Mouse (Mus musculus) forebrain, embryonic 10.5 days (tissue): ENCODE measurements around the gene Mcoln2. TPM values are rescaled to one million over a fixed set of nuclear protein-coding genes. Genes with fewer than 3 reads are reported as not detected.
A peak's percentile ranks its signal among the peaks of the same experiment; 100 is the strongest.

Source experiments
- DNase-seq: peaks from one replicate; pipeline ENCODE4 v3.0.0-alpha.2; 2017; ENCODE audit warnings: low spot score; ENCODE audit errors: extremely low spot score
- H3K27ac ChIP-seq: fragments of 300-500 bp; sonication (generic); 2 replicates; pipeline ENCODE4 v1.5.1; 2016; ENCODE audit warnings: mild to moderate bottlenecking
- H3K27me3 ChIP-seq: fragments of 300-500 bp; sonication (generic); 2 replicates; pipeline ENCODE4 v1.6.1; 2016; ENCODE audit warnings: mild to moderate bottlenecking; ENCODE audit not compliant: poor library complexity, severe bottlenecking
- H3K36me3 ChIP-seq: fragments of 300-500 bp; sonication (generic); replicated peaks from 2 replicates; pipeline ENCODE4 v1.6.1; 2016; ENCODE audit warnings: mild to moderate bottlenecking, moderate library complexity
- H3K4me1 ChIP-seq: fragments of 300-500 bp; sonication (generic); 2 replicates; pipeline ENCODE4 v1.6.1; 2016
- H3K4me3 ChIP-seq: fragments of 300-500 bp; sonication (generic); 2 replicates; pipeline ENCODE4 v1.5.1; 2016; ENCODE audit warnings: mild to moderate bottlenecking, moderate library complexity
- H3K9me3 ChIP-seq: fragments of 300-500 bp; sonication (generic); 2 replicates; pipeline ENCODE4 v1.6.1; 2016; ENCODE audit warnings: mild to moderate bottlenecking, moderate library complexity
- whole genome bisulfite sequencing: fragments of 180-500 bp; shearing (Covaris S2); methylation state at CpG from one replicate; pipeline ENCODE4 v1.1.7; 2016; 5-methylcytosine and 5-hydroxymethylcytosine counted together
- polyA plus RNA-seq: library from polyadenylated mRNA; unstranded; fragments of >200 nt; fragmentation: Nextera tagmentation; extraction: Ambion mirVana; gene quantifications from 2 replicates; pipeline ENCODE4 v1.2.1, GENCODE M21; 2016

The Mcoln2 gene
- polyA plus RNA-seq, 1 experiment from 2014 or later, result 0.25 TPM

DNA sequence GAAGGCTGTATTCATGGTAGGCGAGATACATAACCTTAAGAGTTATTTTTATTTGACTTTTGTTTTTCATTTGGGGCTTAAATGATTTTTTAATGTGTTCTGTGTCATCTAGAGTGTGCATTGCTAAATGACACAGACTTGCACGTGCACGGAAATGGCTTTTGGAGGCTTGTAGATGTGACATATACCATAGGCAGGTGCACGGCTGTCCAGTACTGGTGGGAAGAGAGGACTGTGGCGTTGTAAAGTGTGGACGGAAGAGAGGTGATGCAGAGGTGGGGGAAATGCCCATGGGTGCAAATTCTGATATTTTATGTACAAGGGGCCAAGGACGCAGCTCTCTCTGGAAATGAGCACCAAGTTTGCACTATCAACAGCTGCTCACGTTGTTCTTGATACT is 2.1 kb downstream of the Mcoln2 start:
- H3K27me3 ChIP-seq, result peaks cover 61% of the 10 kb centered on the region
- no peak overlapping the region for H3K4me3 ChIP-seq
- DNase-seq, result no peak
- H3K9me3 ChIP-seq, result no peaks in the 10 kb centered on the region
- H3K4me1 ChIP-seq, result peaks cover 28% of the 10 kb centered on the region
- 92% methylated on average over 8 of the region's 8 CpGs for WGBS
- H3K27ac ChIP-seq, result no peak overlapping the region
- no peaks in the 10 kb centered on the region for H3K36me3 ChIP-seq

DNA sequence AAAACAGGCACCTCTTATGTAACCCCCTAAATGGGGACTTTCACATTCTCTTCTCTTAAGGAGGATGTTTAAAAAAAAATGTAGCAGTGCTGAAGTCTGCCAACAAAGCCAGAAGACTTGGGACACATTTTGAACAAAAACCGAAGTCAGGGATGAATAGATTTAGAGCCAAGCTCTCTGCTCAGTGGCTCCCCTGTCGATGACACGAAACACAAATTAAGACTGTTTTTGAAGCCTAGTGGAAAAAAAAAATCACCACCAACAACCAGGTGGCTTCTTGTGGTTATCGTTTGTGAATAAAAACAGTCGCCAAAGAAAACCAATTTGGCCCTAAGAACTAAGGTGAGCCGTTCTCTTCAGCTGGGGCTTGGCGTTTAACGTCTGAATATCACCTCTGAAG is 2.7 kb downstream of the Mcoln2 start:
- Histone ChIP-seq H3K4me3 (no peak overlapping the region), H3K27ac (no peak overlapping the region), H3K9me3 (no peaks in the 10 kb centered on the region), H3K36me3 (no peaks in the 10 kb centered on the region), H3K27me3 (peaks cover 60% of the 10 kb centered on the region), H3K4me1 (peaks cover 28% of the 10 kb centered on the region)
- DNase-seq, result no peak
- 90% methylated on average over 8 of the region's 8 CpGs for WGBS

- no peak for DNase-seq
- no peaks in the 10 kb centered on the region for H3K36me3 ChIP-seq
- H3K9me3 ChIP-seq, result no peaks in the 10 kb centered on the region
- H3K27me3 ChIP-seq, result peaks cover 58% of the 10 kb centered on the region
- H3K27ac ChIP-seq, result no peak overlapping the region
- peaks cover 28% of the 10 kb centered on the region for H3K4me1 ChIP-seq
- WGBS, result 84% methylated on average over 2 of the region's 2 CpGs
- no peak overlapping the region for H3K4me3 ChIP-seq
Measured at GRCm38 (mm10) chr3:146152913-146153312, 3.3 kb downstream of the Mcoln2 start.

DNA sequence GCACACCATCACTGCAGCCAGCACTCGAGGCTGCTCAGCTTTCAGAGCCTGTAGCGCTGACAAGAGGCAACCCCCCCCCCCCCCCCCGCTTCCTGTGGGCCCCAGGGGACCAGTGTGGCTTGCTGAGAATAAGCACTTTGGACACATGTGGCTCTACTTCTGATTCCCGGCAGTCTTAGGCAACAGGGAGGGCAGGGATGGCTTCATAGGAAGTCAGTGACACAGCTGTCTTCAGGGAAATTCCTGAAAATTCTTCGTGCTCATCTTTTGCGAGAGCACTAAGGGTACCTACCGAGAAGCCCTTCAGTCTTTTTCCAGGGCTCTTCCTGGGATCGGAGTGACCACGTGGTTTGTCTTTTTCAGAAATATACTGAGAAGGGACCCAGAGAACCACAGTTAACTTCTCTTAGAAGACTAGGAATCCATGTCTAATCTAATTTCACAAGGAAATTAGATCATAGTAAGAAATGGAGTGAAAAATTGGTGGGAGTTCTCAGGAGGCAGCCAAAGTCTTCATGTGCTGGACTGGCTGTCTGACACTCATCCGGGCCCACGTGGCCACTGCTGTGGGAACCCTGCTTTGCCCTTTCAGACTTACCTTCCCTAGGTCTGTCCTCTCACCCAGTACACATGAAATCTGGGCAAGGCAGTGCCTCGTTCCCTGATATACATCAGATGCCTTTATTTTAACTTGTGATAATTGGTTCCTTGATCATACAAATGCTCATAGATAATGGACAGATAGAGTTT is 4.4 kb downstream of the Mcoln2 start:
- Histone ChIP-seq H3K27me3 (peaks cover 50% of the 10 kb centered on the region), H3K9me3 (no peaks in the 10 kb centered on the region), H3K4me1 (peaks cover 28% of the 10 kb centered on the region), H3K36me3 (no peaks in the 10 kb centered on the region), H3K4me3 (no peak overlapping the region), H3K27ac (no peak overlapping the region)
- WGBS, result 46% methylated on average over 12 of the region's 12 CpGs
- DNase-seq, result peak; percentile 30

GRCm38 (mm10) chr3:146155628-146156576 is 6.3 kb downstream of the Mcoln2 start:
- no peak overlapping the region for H3K27ac ChIP-seq

DNA sequence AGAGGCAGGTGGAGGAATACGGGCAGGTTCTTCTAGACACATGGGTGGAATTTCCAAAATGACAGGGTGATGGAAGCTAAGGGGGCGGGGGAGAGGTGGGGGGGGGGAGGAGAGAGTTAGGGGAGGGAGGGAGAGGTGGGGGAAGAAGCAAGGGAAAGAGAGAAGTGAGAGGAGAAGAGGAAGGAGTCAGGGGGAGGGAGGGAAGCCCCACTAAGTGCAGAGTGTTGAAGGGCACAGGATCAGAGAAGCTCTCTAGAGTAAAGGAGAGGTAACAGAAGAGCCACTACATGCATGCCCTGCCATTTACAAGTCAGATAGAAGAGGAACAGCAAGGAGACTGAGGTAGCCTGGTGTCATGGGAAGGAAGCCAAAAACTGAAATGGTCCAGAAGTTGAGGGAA is 7.2 kb downstream of the Mcoln2 start:
- Histone ChIP-seq H3K36me3 (no peaks in the 10 kb centered on the region), H3K27ac (no peak overlapping the region), H3K4me3 (no peak overlapping the region), H3K4me1 (peaks cover 10% of the 10 kb centered on the region), H3K27me3 (peaks cover 22% of the 10 kb centered on the region), H3K9me3 (no peaks in the 10 kb centered on the region)
- WGBS, result 77% methylated on average over 2 of the region's 2 CpGs
- DNase-seq, result no peak

More at GRCm38 (mm10) chr3:146155628-146156576, 6.3 kb downstream of the Mcoln2 start:
- no peak for DNase-seq
- Histone ChIP-seq H3K27me3 (peaks cover 32% of the 10 kb centered on the region), H3K9me3 (no peaks in the 10 kb centered on the region), H3K36me3 (no peaks in the 10 kb centered on the region), H3K4me3 (no peak overlapping the region), H3K4me1 (peaks cover 10% of the 10 kb centered on the region)
- WGBS, result 83% methylated on average over 13 of the region's 13 CpGs

- Histone ChIP-seq H3K27me3 (peaks cover 10% of the 10 kb centered on the region), H3K4me3 (no peak overlapping the region), H3K4me1 (peaks cover 10% of the 10 kb centered on the region), H3K9me3 (no peaks in the 10 kb centered on the region), H3K36me3 (no peaks in the 10 kb centered on the region), H3K27ac (no peak overlapping the region)
- no peak for DNase-seq
- WGBS, result 75% methylated on average over 4 of the region's 4 CpGs
Measured at GRCm38 (mm10) chr3:146158039-146158438, 8.4 kb downstream of the Mcoln2 start.

- no peak for DNase-seq
Measured at GRCm38 (mm10) chr3:146159360-146159759, 9.7 kb downstream of the Mcoln2 start.

DNA sequence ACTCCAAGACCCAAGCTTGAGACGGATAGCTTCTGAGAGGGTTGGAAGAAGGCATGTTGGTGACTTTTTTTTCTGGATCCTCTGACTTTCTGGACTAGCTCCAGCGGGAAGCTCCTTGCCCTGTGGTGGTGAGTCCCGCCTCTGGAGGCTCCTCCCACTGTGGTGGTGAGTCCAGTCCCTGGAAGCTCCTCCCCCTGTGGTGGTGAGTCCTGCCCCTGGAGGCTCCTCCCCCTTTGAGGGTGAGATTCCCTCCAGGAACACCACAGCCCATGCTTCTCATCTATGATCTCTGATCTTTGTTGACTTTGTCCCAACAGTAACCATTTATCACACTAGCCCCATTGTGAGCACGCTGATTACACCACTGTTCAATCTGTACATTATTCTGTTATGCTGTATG is 12.6 kb downstream of the Mcoln2 start:
- H3K4me1 ChIP-seq, result peaks cover 6% of the 10 kb centered on the region; the same call in 1 of the 2 replicates
- H3K27me3 ChIP-seq, result 0 out of 2 replicates have a peak, but pooled peaks cover under 1% of the 10 kb centered on the region
- no peaks in the 10 kb centered on the region for H3K36me3 ChIP-seq
- H3K27ac ChIP-seq, result no peak overlapping the region
- WGBS, result 91% methylated on average over 4 of the region's 4 CpGs
- H3K4me3 ChIP-seq, result no peak overlapping the region
- no peak for DNase-seq
- H3K9me3 ChIP-seq, result no peaks in the 10 kb centered on the region

More at GRCm38 (mm10) chr3:146159360-146159759, 9.7 kb downstream of the Mcoln2 start:
- 91% methylated on average over 2 of the region's 2 CpGs for WGBS
- H3K9me3 ChIP-seq, result no peaks in the 10 kb centered on the region
- no peak overlapping the region for H3K4me3 ChIP-seq
- H3K36me3 ChIP-seq, result no peaks in the 10 kb centered on the region
- no peak overlapping the region for H3K27ac ChIP-seq
- peaks cover under 1% of the 10 kb centered on the region for H3K4me1 ChIP-seq
- 0 out of 2 replicates have a peak, but pooled peaks cover 9% of the 10 kb centered on the region for H3K27me3 ChIP-seq

- no peak overlapping the region for H3K27ac ChIP-seq
- H3K9me3 ChIP-seq, result 0 out of 2 replicates have a peak, but pooled peaks cover 4% of the 10 kb centered on the region
- no peak overlapping the region for H3K4me3 ChIP-seq
- H3K36me3 ChIP-seq, result no peaks in the 10 kb centered on the region
- 84% methylated on average over 4 of the region's 4 CpGs for WGBS
- H3K4me1 ChIP-seq, result peaks cover 6% of the 10 kb centered on the region; the same call in 1 of the 2 replicates
- no peaks in the 10 kb centered on the region for H3K27me3 ChIP-seq
- DNase-seq, result no peak
Measured at GRCm38 (mm10) chr3:146169356-146169755, 19.7 kb downstream of the Mcoln2 start.

GRCm38 (mm10) chr3:146173030-146173429 is 23.4 kb downstream of the Mcoln2 start:
- H3K36me3 ChIP-seq, result no peaks in the 10 kb centered on the region
- no peak overlapping the region for H3K27ac ChIP-seq
- no peaks in the 10 kb centered on the region for H3K27me3 ChIP-seq
- WGBS, result 85% methylated on average over 5 of the region's 5 CpGs
- 0 out of 2 replicates have a peak, but pooled peaks cover 4% of the 10 kb centered on the region for H3K9me3 ChIP-seq
- no peak overlapping the region for H3K4me3 ChIP-seq
- peaks cover 2% of the 10 kb centered on the region; the same call in 1 of the 2 replicates for H3K4me1 ChIP-seq
- no peak for DNase-seq

DNA sequence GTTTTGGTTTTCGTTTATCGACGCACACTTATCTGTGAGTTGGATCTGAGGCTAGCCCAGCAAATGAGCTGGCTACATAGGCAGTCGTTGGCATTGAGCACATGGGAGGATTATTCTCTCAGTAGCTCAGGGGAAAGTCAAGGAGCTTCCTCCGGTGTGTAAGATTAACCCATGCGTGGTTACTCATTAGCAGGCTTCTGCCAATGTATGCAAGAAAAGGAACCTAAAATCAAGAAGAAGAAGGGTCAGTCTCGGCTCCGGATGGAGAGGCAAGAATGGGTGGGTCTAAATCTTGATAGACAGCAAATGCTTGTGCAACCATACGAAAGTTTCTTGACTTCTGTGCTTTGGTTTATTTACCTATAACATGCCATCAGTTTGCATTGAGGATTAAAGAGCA is 24.6 kb downstream of the Mcoln2 start:
- Histone ChIP-seq H3K4me3 (no peak overlapping the region), H3K27me3 (no peaks in the 10 kb centered on the region), H3K4me1 (peaks cover 5% of the 10 kb centered on the region; the same call in 1 of the 2 replicates), H3K36me3 (no peaks in the 10 kb centered on the region), H3K27ac (no peak overlapping the region), H3K9me3 (0 out of 2 replicates have a peak, but pooled peaks cover 4% of the 10 kb centered on the region)
- WGBS, result 89% methylated on average over 9 of the region's 9 CpGs
- no peak for DNase-seq
